Mouse (Mus musculus) thymus, postnatal 14 days (tissue): Measurements from ENCODE around the gene Vdr.
A peak's percentile ranks its signal among the peaks of the same experiment; 100 is the strongest.

Source experiments
- DNase-seq: peaks from one replicate; pipeline ENCODE4 v3.0.0; 2021

Vdr gene

GRCm38 (mm10) chr15:97826588-97827261 lies 83.7 kb downstream of the Vdr start:
- DNase-seq = no peak

DNA sequence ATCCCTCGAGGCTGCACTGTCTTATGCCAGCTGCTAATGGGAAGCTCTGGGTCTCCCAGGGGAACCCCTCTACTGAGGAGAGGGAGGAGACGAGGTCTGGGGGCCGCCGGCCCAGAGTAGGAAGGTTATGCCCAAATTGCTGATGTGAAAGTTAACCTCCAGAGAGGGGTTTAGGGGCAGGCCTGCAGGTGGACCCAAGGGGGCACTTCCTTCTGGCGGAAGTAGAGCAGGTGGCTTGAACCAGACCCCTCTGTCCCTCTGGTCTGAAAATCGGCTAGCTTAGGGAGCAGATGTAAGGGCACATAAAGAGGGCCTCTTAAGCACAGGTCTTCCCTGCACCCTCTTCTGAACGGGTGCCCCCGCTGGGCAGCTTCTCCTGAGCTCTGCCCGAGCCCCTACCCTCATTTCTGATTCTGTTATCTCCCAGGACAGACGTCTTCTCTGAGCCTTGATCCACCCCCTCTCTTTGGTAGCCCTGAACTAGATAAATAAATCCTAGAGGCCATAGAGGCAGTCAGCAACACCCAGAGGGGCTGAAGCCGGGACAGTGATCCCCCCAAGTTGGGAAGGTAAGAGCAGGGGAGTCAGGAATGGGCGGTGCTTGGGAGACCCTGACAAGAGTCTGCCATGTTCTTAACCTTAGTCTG lies 84.4 kb downstream of the Vdr start:
- peak; percentile 61 for DNase-seq

GRCm38 (mm10) chr15:97825071-97825940 lies 85.1 kb downstream of the Vdr start:
- peak; percentile 95 for DNase-seq

GRCm38 (mm10) chr15:97824042-97824441 lies 86.4 kb downstream of the Vdr start:
- no peak for DNase-seq

DNA sequence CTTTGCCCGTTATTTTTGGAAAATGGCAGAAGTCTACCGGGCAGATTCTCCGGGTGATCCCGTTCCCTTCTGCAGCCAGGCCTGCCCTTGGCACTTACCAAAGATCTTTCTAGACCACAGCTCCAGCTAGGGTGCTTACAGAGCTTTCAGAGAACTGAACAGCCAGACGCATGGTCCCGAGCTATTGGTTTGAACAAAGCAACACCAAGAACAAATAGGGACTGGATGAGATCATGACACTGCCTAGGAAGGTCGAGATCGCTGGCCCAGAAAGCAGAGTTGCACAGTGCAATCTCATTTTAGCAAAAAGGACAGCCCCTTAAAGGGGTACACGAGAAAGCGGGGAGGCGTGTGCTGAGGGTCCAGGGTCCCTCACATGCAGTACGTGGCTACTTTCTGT lies 87.0 kb downstream of the Vdr start:
- DNase-seq = no peak

DNA sequence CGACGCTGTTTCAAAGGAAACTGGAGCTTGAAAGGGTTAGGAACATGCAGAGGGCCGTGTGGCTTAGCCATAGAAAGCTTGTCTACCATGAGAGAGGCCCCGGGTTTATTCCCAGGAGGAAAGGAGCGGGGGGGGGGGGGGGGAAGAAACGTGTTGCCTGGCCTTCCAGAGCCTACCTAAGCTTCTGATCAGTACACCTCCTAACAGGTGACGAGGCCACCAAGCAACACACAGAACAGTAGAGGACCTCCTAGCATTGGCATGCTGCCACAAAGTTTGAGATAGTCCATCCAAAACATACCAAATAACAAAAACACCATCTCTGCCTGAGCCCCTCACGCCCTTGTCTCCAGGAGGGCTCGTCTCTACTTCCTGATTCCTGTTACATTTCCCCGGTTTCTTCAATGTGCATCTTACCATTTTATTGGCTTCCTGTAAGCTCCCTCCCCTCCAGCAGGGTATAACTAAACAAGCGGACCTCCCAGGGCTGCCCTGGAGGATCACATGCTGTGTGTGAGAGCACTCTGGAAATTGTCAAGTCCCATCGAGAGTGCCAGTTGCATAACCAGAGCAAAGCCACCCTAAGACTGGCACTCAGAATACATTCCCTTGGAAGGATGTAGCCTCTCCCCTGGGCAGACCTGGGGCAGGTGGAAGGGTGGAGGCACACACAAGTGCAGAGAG lies 87.7 kb downstream of the Vdr start:
- no peak for DNase-seq

DNA sequence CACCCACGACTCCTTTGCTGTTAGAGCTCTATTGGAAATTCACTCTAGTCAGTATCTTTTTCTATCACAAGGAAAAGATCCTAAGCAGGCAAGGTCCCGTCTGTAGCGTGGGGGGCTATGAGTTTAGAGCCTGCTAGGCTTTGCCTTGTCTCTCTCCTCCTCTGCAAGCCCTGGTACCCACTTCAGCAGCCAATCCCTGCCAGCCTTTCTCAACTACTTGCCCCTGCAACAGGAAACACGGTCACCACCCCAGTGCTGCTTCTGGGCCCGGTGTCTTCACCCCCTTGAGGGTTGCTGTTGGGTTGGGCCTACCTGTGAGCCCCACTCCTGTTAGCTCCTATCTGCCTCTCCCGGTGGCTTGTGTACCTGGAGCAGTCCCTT lies 88.5 kb downstream of the Vdr start:
- peak; percentile 78 for DNase-seq

- peak; percentile 45 for DNase-seq
These were observed 89.0 kb downstream of the Vdr start for GRCm38 (mm10) chr15:97821321-97821982.

GRCm38 (mm10) chr15:97819937-97820336 lies 90.5 kb downstream of the Vdr start:
- DNase-seq = no peak

DNA sequence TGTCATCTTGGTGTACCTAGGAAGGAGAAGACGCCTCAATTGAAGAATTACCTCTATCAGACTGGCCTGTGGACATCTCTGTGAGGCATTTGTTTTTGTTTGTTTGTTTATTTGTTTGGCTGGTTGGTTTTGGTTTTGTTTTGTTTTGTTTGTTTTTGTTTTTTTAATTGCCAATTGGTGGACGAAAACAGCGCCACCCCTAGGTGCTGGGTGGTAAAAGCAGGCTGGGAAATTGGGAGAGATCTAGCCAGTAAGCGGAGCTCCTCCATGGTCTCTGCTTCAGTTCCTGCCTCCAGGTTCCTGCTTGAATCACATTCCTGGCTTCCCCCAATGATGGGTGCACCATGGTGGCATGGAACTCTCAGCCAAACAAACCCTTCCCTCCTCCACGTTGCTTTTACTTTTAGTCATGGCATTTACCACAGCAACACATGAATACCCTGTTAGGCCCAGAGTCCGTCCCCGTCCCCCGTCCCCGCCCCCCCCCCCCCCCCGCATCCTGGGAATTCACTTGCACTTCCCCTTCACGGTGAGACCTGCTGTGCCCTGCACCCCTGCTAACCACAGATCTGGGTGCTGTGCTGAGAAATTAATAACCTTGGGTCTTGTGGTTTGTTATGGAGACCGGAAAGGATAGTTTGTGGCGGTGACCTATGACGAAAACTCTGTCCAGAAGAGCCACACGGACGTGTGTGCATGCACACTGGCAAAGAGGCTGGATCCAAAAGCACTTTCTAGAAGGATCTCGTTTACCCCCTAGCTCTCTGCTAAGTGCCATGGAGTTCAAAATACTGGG lies 94.0 kb downstream of the Vdr start:
- DNase-seq = no peak

GRCm38 (mm10) chr15:97815254-97815653 lies 95.2 kb downstream of the Vdr start:
- no peak for DNase-seq

DNA sequence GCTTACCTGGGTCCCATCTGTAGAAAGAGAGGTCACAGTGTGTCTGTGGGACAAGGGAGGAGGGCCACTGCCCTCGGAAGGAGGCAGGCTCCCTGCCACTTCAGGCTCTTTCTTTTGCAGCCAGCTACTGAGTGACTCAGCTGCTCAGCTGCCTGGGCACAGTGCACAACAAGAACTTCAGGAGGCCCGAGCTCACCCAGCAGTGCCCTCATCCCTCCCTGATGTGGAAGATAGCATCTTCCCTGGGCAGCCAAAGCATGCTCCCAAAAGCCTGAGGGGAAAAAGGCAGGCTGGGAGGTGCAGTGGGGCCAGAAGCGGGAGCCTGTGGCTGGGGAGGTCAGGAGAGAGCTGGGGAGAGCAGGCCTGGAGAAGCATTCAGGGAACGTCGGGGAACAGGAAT lies 95.7 kb downstream of the Vdr start:
- no peak for DNase-seq

GRCm38 (mm10) chr15:97813452-97814204 lies 96.8 kb downstream of the Vdr start:
- DNase-seq = no peak

DNA sequence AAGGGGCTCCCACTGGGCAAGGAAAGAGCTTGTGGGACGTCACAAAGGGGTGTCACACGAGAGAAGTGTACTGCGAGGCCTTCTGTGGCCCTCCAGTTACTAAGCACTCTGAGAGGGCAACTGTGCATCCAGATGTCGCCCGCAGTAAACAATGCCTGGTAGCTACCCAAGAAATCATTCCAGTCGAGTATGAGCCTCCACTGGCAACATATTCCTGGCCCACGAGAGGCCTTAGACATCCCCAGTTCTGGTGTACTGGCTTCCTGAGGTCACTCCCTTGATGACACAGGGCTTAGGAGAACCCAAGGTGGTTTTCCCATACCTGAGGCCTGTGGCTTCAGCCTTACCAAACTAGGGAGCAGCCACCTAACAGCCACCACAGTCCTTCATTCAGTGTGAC lies 97.6 kb downstream of the Vdr start:
- no peak for DNase-seq

- no peak for DNase-seq
These were observed 98.3 kb downstream of the Vdr start for GRCm38 (mm10) chr15:97812126-97812525.

DNA sequence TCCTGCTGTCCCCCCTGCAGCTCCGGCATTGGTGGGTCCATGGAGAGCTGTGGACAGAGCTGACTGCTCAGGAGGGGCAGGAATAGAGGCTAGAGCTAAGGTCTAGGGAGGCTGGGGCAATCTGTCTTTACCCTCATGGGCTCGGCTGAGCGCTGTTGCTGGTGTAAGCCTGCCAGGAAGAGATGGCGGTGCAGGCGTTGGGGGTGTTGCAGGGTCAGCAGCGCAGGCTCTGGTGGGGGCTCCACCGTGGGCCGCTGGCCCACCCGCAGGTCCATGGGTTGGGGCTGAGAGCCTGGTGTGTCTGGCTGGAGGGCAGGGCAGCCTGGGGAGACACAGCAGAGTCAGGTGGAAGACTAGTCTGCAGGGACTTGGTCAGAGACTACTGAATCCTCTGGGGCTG lies 99.1 kb downstream of the Vdr start:
- no peak for DNase-seq

GRCm38 (mm10) chr15:97810399-97810798 lies 100.0 kb downstream of the Vdr start:
- no peak for DNase-seq

- no peak for DNase-seq
These were observed 100.5 kb downstream of the Vdr start for GRCm38 (mm10) chr15:97809942-97810341.

GRCm38 (mm10) chr15:97809206-97809605 lies 101.2 kb downstream of the Vdr start:
- no peak for DNase-seq

GRCm38 (mm10) chr15:97808532-97808931 lies 101.9 kb downstream of the Vdr start:
- no peak for DNase-seq

- no peak for DNase-seq
These were observed 102.6 kb downstream of the Vdr start for GRCm38 (mm10) chr15:97807867-97808266.
